Mouse (Mus musculus) CH12.LX (cell line): Measurements from ENCODE around the gene Eefsec.

Source experiments
- CTCF ChIP-seq, 2 experiments: IDR thresholded peaks in 1 of 2; conservative IDR thresholded peaks in 1 of 2; 2 replicates each; pipeline ENCODE4 v1.5.1; 2011 to 2012; ENCODE audit warnings: low read depth in 2 of 2, low read length in 2 of 2, improper control_type of control experiment in 1 of 2, inconsistent platforms in 1 of 2, mild to moderate bottlenecking in 1 of 2, moderate library complexity in 1 of 2
- E2F4 ChIP-seq: IDR thresholded peaks from 2 replicates; pipeline ENCODE4 v1.6.1; 2011; ENCODE audit warnings: low read depth, low read length, improper control_type of control experiment; ENCODE audit not compliant: insufficient replicate concordance
- EP300 ChIP-seq: IDR thresholded peaks from 2 replicates; pipeline ENCODE4 v1.6.1; 2011; ENCODE audit warnings: low read length, improper control_type of control experiment
- POLR2A ChIP-seq: IDR thresholded peaks from 2 replicates; pipeline ENCODE4 v1.6.1; 2011; ENCODE audit warnings: low read depth, mild to moderate bottlenecking, improper control_type of control experiment, low read length
- TBP ChIP-seq: conservative IDR thresholded peaks from 2 replicates; pipeline ENCODE4 v1.6.1; 2011; ENCODE audit warnings: low read depth, low read length, improper control_type of control experiment
- ZC3H11A ChIP-seq: IDR thresholded peaks from 2 replicates; pipeline ENCODE4 v1.6.1; 2012; ENCODE audit warnings: low read depth, mild to moderate bottlenecking, inconsistent platforms, low read length, improper control_type of control experiment

- no peak for TF ChIP-seq EP300
- no peak for TF ChIP-seq CTCF (conservative IDR thresholded peaks at IDR 0.05 in 1 of 2, IDR thresholded peaks at IDR 0.05 in 1 of 2; ENCODE audit: low read depth in 2 of 2, low read length in 2 of 2)
- TF ChIP-seq E2F4: no peak
- no peak for TF ChIP-seq ZC3H11A
- TF ChIP-seq TBP: no peak
- TF ChIP-seq POLR2A: no peak
Measured at GRCm38 (mm10) chr6:88229221-88229620, 217.1 kb downstream of the Eefsec start.
